Mouse (Mus musculus) erythroblast, embryonic 14.5 days (primary cell): ENCODE measurements around the gene Evi5.

Experiments used
- GATA1 ChIP-seq: IDR thresholded peaks from 2 replicates; pipeline ENCODE4 v1.6.1; 2012; ENCODE audit warnings: low read length, inconsistent platforms, mixed read lengths
- TAL1 ChIP-seq: IDR thresholded peaks from 3 replicates; pipeline ENCODE4 v1.6.1; 2012; ENCODE audit warnings: low read length, inconsistent platforms, mixed read lengths

- no peak for TF ChIP-seq GATA1
- TF ChIP-seq TAL1 = no peak
These were observed 6.7 kb downstream of the Evi5 start for GRCm38 (mm10) chr5:107867970-107868904.
